Mouse (Mus musculus): ENCODE data around the gene Gars. TPM values are rescaled to one million over a fixed set of nuclear protein-coding genes. Genes with fewer than 3 reads are reported as not detected.

Gene Gars
- total and polyA plus RNA-seq, 3 experiments, result 171 to 325 (median 225) TPM

DNA sequence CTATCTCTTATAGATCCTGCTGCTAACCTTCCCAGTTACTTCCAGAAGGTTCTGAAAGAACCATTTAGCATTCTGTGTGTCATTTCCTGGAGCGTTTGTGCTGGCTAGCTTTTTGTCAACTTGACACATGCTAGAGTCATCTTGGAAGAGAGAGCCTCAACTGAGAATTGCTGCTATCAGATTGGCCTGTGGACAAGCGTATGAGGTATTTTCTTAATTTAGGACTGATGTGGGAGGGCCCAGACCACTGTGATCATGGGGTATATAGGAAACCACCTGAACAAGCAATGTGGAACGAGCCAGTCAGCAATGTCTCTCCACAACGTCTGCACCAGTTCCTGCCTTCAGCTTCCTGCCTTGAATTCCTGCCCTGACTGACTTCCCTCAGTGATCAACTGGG is 34.2 kb upstream of the Gars start:
- H3K27me3 ChIP-seq (ENCODE audit: control insufficient read depth in 1 of 2, insufficient read depth in 2 of 2, low read length in 2 of 2), result peaks cover 12 to 15% of the 10 kb centered on the region in 2 experiments
- no peak for TF ChIP-seq HCFC1 (IDR thresholded peaks at IDR 0.05; ENCODE audit: low read depth, low read length)
- no peak for TF ChIP-seq USF2 (IDR thresholded peaks at IDR 0.05; ENCODE audit: borderline replicate concordance in 1 of 2, insufficient read depth in 1 of 2, low read depth in 1 of 2, low read length in 2 of 2)
- TF ChIP-seq ZKSCAN1 (IDR thresholded peaks at IDR 0.05; ENCODE audit: low read depth, low read length), result no peak
- TF ChIP-seq CTCF (IDR thresholded peaks at IDR 0.05 in 2 of 3, conservative IDR thresholded peaks at IDR 0.05 in 1 of 3; ENCODE audit: control insufficient read depth in 1 of 3, insufficient read depth in 1 of 3, low read depth in 2 of 3, low read length in 3 of 3, poor library complexity in 1 of 3, severe bottlenecking in 1 of 3), result no peak
- no peak for TF ChIP-seq MAFK (IDR thresholded peaks at IDR 0.05; ENCODE audit: borderline replicate concordance, low read depth, low read length)
- no peak for TF ChIP-seq ETS1 (IDR thresholded peaks at IDR 0.05; ENCODE audit: low read depth, low read length)
- no peak for TF ChIP-seq MAZ (IDR thresholded peaks at IDR 0.05; ENCODE audit: low read depth, low read length)
- TF ChIP-seq NELFE (IDR thresholded peaks at IDR 0.05; ENCODE audit: low read depth, low read length), result no peak
- TF ChIP-seq USF1 (IDR thresholded peaks at IDR 0.05; ENCODE audit: low read depth, low read length), result no peak
- TF ChIP-seq KAT2A (conservative IDR thresholded peaks at IDR 0.05; ENCODE audit: low read depth, low read length), result no peak
- TF ChIP-seq JUND (IDR thresholded peaks at IDR 0.05; ENCODE audit: low read depth, low read length), result no peak
- TF ChIP-seq EP300 (IDR thresholded peaks at IDR 0.05; ENCODE audit: low read depth in 1 of 2, low read length in 2 of 2), result no peak
- no peak for TF ChIP-seq MXI1 (IDR thresholded peaks at IDR 0.05; ENCODE audit: low read depth, low read length)
- no peak for TF ChIP-seq TBP (IDR thresholded peaks at IDR 0.05; ENCODE audit: low read depth, low read length)
- no peak for TF ChIP-seq TAL1 (IDR thresholded peaks at IDR 0.05; ENCODE audit: low read length)
- H3K27ac ChIP-seq (ENCODE audit: control insufficient read depth, low read depth, low read length), result no peak overlapping the region
- H3K79me2 ChIP-seq (ENCODE audit: control insufficient read depth, insufficient read depth, low read length, poor library complexity), result no peaks in the 10 kb centered on the region
- H3K36me3 ChIP-seq (ENCODE audit: control insufficient read depth in 1 of 2, insufficient read depth in 2 of 2, low read length in 2 of 2), result no peaks in the 10 kb centered on the region
- no peak overlapping the region for H3K4me3 ChIP-seq (ENCODE audit: control insufficient read depth in 1 of 2, insufficient read depth in 1 of 2, low read depth in 2 of 2, low read length in 2 of 2)
- H3K9me3 ChIP-seq (replicated peaks; ENCODE audit: insufficient read depth, low read length), result no peaks in the 10 kb centered on the region
- no peak overlapping the region for H3K9ac ChIP-seq (ENCODE audit: control insufficient read depth, low read depth, low read length, poor library complexity, severe bottlenecking)
- H3K4me1 ChIP-seq (ENCODE audit: control insufficient read depth in 1 of 2, insufficient read depth in 2 of 2, low read length in 2 of 2), result no peaks in the 10 kb centered on the region
- DNase-seq (ENCODE audit: low read depth, low spot score), result no peak

DNA sequence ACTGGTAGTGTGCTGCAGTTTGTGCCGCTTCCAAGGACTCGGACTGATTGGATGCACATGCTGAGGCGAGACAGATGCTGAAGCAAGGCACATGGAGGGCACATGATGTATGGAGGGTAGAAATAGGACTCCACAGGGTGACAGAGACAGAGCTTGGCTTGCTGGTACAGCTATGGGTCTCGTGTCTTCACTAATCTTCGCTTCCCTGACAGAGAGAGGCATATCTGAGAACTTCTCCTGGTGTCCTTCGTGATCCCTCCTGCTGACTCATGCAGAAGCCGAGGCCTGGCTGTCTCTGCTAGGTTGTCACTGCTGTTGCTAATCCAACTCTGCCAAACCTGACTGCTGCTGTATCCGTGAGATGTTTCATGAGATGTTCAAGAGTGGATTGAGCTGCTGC is 29.4 kb upstream of the Gars start:
- H3K4me3 ChIP-seq (ENCODE audit: control insufficient read depth in 1 of 2, insufficient read depth in 1 of 2, low read depth in 2 of 2, low read length in 2 of 2), result no peak overlapping the region
- no peaks in the 10 kb centered on the region for H3K4me1 ChIP-seq (ENCODE audit: control insufficient read depth in 1 of 2, insufficient read depth in 2 of 2, low read length in 2 of 2)
- DNase-seq (ENCODE audit: low read depth, low spot score), result no peak
- no peak overlapping the region for H3K27ac ChIP-seq (ENCODE audit: control insufficient read depth, low read depth, low read length)
- H3K9ac ChIP-seq (ENCODE audit: control insufficient read depth, low read depth, low read length, poor library complexity, severe bottlenecking), result no peak overlapping the region
- no peaks in the 10 kb centered on the region for H3K36me3 ChIP-seq (ENCODE audit: control insufficient read depth in 1 of 2, insufficient read depth in 2 of 2, low read length in 2 of 2)
- no peaks in the 10 kb centered on the region for H3K79me2 ChIP-seq (ENCODE audit: control insufficient read depth, insufficient read depth, low read length, poor library complexity)
- peaks cover 9 to 12% of the 10 kb centered on the region in 2 experiments for H3K27me3 ChIP-seq (ENCODE audit: control insufficient read depth in 1 of 2, insufficient read depth in 2 of 2, low read length in 2 of 2)
- no peaks in the 10 kb centered on the region for H3K9me3 ChIP-seq (replicated peaks; ENCODE audit: insufficient read depth, low read length)
- TF ChIP-seq RAD21 (IDR thresholded peaks at IDR 0.05; ENCODE audit: low read depth, low read length) (no peak), EP300 (IDR thresholded peaks at IDR 0.05; ENCODE audit: low read depth in 1 of 2, low read length in 2 of 2) (no peak), MEF2A (IDR thresholded peaks at IDR 0.05; ENCODE audit: extremely low read depth, insufficient replicate concordance, low read depth, low read length, poor library complexity, severe bottlenecking) (no peak), ELF1 (IDR thresholded peaks at IDR 0.05; ENCODE audit: low read depth, low read length) (no peak), SIN3A (IDR thresholded peaks at IDR 0.05; ENCODE audit: low read length) (no peak), ZC3H11A (IDR thresholded peaks at IDR 0.05; ENCODE audit: low read depth, low read length) (no peak), UBTF (IDR thresholded peaks at IDR 0.05; ENCODE audit: borderline replicate concordance, insufficient read depth, low read depth, low read length) (no peak), MAFK (IDR thresholded peaks at IDR 0.05; ENCODE audit: borderline replicate concordance, low read depth, low read length) (no peak), MAX (IDR thresholded peaks at IDR 0.05; ENCODE audit: low read length) (no peak), HCFC1 (IDR thresholded peaks at IDR 0.05; ENCODE audit: low read depth, low read length) (no peak), USF2 (IDR thresholded peaks at IDR 0.05; ENCODE audit: borderline replicate concordance in 1 of 2, insufficient read depth in 1 of 2, low read depth in 1 of 2, low read length in 2 of 2) (no peak), CHD1 (IDR thresholded peaks at IDR 0.05; ENCODE audit: low read depth, low read length) (no peak), ZNF384 (IDR thresholded peaks at IDR 0.05; ENCODE audit: low read depth, low read length) (no peak), JUND (IDR thresholded peaks at IDR 0.05; ENCODE audit: low read depth, low read length) (no peak), TAL1 (IDR thresholded peaks at IDR 0.05; ENCODE audit: low read length) (no peak), CHD2 (IDR thresholded peaks at IDR 0.05; ENCODE audit: low read length) (no peak), ETS1 (IDR thresholded peaks at IDR 0.05; ENCODE audit: low read depth, low read length) (no peak), NRF1 (IDR thresholded peaks at IDR 0.05; ENCODE audit: insufficient read depth, low read depth, low read length, poor library complexity, severe bottlenecking) (no peak)

All from MEL (cell line).